Mouse (Mus musculus) central nervous system, embryonic 11.5 days (tissue): ENCODE data around the gene Smc6. TPM values are rescaled to one million over a fixed set of nuclear protein-coding genes. Genes with fewer than 3 reads are reported as not detected.

ENCODE experiments used
- polyA plus RNA-seq: library from polyadenylated mRNA; depleted of rRNA; stranded (reverse); fragments of >200 nt; gene quantifications from 2 replicates; pipeline ENCODE4 v1.2.3, GENCODE M21; 2012; rRNA removed

Smc6 gene
- 89.7 and 203 TPM in 2 replicates for polyA plus RNA-seq

DNA sequence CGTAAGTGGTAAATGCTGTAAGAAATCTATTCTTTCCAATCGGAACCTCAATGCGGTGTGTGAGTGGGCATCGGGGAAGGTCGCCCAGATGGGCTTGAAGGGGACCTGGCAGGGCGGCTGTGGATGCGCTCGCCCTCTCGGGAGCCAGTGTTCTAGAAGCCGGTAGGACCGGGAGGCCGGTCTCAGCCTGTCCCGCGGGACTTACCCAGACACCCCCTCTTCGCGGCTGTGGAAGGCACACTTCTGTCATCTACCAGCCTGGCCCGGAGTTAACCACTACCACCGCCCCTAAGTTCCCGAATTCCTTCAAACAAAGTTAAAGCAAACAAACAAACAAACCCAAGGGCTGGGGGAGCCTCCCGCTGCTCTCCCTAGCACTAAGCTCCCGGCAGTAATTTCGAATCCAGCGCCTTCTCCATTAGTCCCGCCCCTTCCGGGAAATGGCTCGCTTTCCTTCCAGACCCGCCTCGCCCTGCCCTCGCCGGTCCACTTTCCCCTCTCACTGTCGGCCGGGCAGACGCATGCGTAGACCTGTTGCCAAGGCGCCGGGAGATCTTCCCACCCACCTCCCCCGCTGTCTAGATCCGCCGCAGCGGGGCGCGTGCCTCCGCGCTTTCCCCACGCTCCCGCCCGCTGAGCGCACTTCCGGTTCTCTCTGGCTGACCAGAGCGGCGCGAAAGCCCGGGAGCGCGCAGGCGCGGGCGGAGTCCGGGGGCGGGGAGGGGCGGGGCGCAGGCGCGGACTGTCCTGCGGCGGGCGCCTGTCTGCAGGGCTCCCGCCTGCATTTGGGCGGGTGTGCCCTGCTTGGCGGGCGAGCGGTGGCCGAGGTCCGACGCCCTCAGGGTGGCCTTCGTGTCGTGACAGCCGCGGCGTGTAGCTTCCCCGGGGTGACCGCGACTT lies at the start of gene Smc6, which contains the start of gene Gen1:
Gene Smc6, plus strand, starts transcription at position 505 of the 900 bp plus-strand sequence.
Gene Gen1, minus strand, starts transcription at position 420 of the 900 bp plus-strand sequence.

Other genes starting within 250 kb of the Smc6 start
- 0.49 and 1.2 TPM in 2 replicates for gene Kcns3, start 114.8 kb upstream of the Smc6 start, polyA plus RNA-seq
- not detected in 2 replicates for gene Msgn1, start 56.9 kb upstream of the Smc6 start, polyA plus RNA-seq
- 9.6 and 9.8 TPM in 2 replicates for gene Gen1, start 85 bp upstream of the Smc6 start, polyA plus RNA-seq
- 0.94 and 2.1 TPM in 2 replicates for gene Vsnl1, start 170.7 kb downstream of the Smc6 start, polyA plus RNA-seq
- 0.13 and 0.21 TPM in 2 replicates for gene Rad51ap2, start 190.2 kb downstream of the Smc6 start, polyA plus RNA-seq